ENCODE assay signal across 11 mouse cellular contexts in genomic region chr8:125391271-125391670, GRCm38 (mm10).
DNase-seq lines count a peak whose midpoint lies in the region; ATAC-seq lines count a peak whose summit lies in the region.
"Had no signal": no experiment of that assay in that cellular context is flagged by ENCODE, and none has a peak within 500 bp of the region (broad histone marks: within the 10 kb centered on the region; RNA-seq: fewer than 3 reads in every experiment).

No protein-coding gene starts in this region.

- no peaks in the 10 kb centered on the region for H3K9me3 ChIP-seq in heart, embryonic 15.5 days (replicated peaks)
- no peaks in the 10 kb centered on the region for H3K9me3 ChIP-seq in heart, embryonic 11.5 days (replicated peaks; ENCODE audit: control insufficient read depth, low read length)
- H3K9me3 ChIP-seq: embryonic facial prominence, embryonic 12.5 days had no signal

- H3K36me3 ChIP-seq in heart, embryonic 15.5 days = no peaks in the 10 kb centered on the region
- no peaks in the 10 kb centered on the region for H3K36me3 ChIP-seq in heart, embryonic 11.5 days (ENCODE audit: control insufficient read depth, insufficient read depth, low read length)
- H3K36me3 ChIP-seq: embryonic facial prominence, embryonic 12.5 days had no signal

- ATAC-seq in heart, embryonic 15.5 days (replicated peaks; ENCODE audit: insufficient number of reproducible peaks, insufficient read depth, low FRiP score, low read depth) = no peak
- no peak for ATAC-seq in heart, embryonic 11.5 days (replicated peaks; ENCODE audit: insufficient number of reproducible peaks, low FRiP score, low TSS enrichment)
- peak; percentile 79 for ATAC-seq in megakaryocyte progenitor cell, adult 5-6 weeks (replicated peaks; ENCODE audit: poor library complexity)

- peak overlapping the region; percentile 1; the same call in 1 of the 2 replicates for H3K4me2 ChIP-seq in heart, embryonic 15.5 days
- H3K4me2 ChIP-seq in heart, embryonic 11.5 days = no peak overlapping the region; the same call in 1 of the 2 replicates
- H3K4me2 ChIP-seq: embryonic facial prominence, embryonic 12.5 days had no signal

- peaks cover 62% of the 10 kb centered on the region for H3K4me1 ChIP-seq in heart, embryonic 15.5 days (replicated peaks)
- peaks cover 47% of the 10 kb centered on the region for H3K4me1 ChIP-seq in heart, embryonic 11.5 days (ENCODE audit: control insufficient read depth, insufficient read depth, low read length)

- H3K9ac ChIP-seq in heart, embryonic 15.5 days = no peak overlapping the region
- H3K9ac ChIP-seq in heart, embryonic 11.5 days (ENCODE audit: low read depth, low read length) = no peak overlapping the region
- H3K9ac ChIP-seq: embryonic facial prominence, embryonic 12.5 days had no signal

- H3K4me3 ChIP-seq in heart, embryonic 15.5 days = no peak overlapping the region
- no peak overlapping the region for H3K4me3 ChIP-seq in heart, embryonic 11.5 days (ENCODE audit: low read depth, low read length)
- H3K4me3 ChIP-seq: embryonic facial prominence, embryonic 12.5 days had no signal

- DNase-seq in spleen, postnatal 36 days (ENCODE audit: low spot score in 2 of 2) = peak; percentile 41 to 49
- DNase-seq in spleen, adult 18-20 months = no peak
- no peak for DNase-seq in MN1 (ENCODE audit: low spot score)
- no peak for DNase-seq in right cerebral cortex, postnatal 14 days
- DNase-seq in adrenal gland, adult 2 months = no peak
- DNase-seq: gastrocnemius, postnatal 14 days; kidney, postnatal 14 days had no signal

- 75% methylated on average over 8 of the region's 8 CpGs for WGBS in heart, embryonic 15.5 days
- WGBS in heart, embryonic 11.5 days (ENCODE audit: insufficient replicate concordance) = 72% methylated on average over 8 of the region's 8 CpGs

- peak overlapping the region; percentile 95 for H3K27ac ChIP-seq in heart, embryonic 15.5 days
- H3K27ac ChIP-seq in heart, embryonic 11.5 days (ENCODE audit: low read depth, low read length) = no peak overlapping the region
- H3K27ac ChIP-seq: embryonic facial prominence, embryonic 12.5 days had no signal

- H3K27me3 ChIP-seq in heart, embryonic 15.5 days = no peaks in the 10 kb centered on the region
- no peaks in the 10 kb centered on the region for H3K27me3 ChIP-seq in heart, embryonic 11.5 days (ENCODE audit: control insufficient read depth, insufficient read depth, low read length)
- H3K27me3 ChIP-seq: embryonic facial prominence, embryonic 12.5 days had no signal

Comparison
In these comparisons a context has a peak if more than half of its experiments do, and no peak if none do; other contexts are left out.
1. DNase-seq: peak in spleen, postnatal 36 days (2 of 2); none in spleen, adult 18-20 months (0 of 2), MN1 (single experiment), right cerebral cortex, postnatal 14 days (single experiment) and adrenal gland, adult 2 months (single experiment).